Mouse (Mus musculus) lung, postnatal 25 days (tissue): ENCODE measurements at regions not wholly inside any gene's neighbourhood (a gene's known extent, or its start where the extent isn't known, plus 50 kb on each side); places are given as distances from the start of the nearest gene placed in this dataset.
"Not testable (repeated sequence)": the region's sequence is repeated elsewhere in the genome, so short reads cannot be mapped to it uniquely, and the experiment has no call there.

Experiments used
- DNase-seq: peaks from one replicate; pipeline ENCODE4 v3.0.0; 2022; ENCODE audit warnings: low spot score

DNA sequence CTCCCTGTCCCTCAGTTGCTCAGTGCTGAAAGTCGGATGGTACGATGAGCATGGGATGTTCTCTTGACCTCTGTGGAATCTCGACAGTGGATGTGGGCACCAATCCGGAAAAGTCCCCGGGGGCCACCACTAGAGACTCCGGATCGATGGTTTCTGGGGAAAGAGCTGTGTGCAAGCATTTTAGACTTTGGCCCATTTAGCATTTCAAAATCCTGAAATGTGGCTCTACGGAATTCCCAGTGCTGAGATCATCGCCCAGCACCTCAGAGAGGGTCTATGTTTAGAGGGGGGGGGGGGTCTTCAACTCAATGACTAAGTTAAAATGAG lies 68.6 kb downstream of the Tomm20 start:
- DNase-seq = no peak

DNA sequence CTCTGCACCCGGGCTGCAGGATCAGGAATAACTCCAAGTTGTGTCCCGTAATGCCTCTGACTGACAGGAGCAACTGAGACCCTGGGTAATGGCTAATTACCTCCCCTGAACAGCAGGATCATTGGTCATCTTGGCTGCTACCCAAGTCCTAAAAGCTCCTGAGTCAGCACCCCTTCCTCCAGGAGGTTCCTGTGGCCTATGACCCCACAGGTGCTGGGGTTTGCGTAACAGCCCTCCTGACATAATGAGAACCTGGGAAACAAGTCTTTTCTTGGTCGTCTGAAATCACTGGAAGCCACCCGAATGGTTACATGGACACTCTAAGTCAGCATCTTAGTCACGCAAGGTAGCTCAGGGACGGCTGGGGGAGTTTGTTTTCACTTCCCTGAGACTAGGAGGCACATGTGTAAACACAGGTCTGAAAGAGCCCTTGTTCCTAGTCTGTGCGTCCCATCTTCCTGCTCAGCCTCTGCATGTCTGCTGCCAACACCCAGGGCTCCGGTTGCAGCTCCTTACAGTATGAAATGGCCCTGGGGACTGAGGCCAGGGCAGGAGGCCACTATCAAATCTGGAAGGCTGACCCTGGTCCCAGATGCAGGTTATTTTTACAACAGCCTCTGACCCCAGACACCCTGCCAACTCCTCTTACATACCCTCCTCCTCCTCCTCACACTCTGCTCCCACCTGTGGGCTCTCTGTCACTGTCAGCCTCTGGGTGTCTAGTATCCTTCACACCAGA lies 69.2 kb downstream of the Tomm20 start:
- no peak for DNase-seq

DNA sequence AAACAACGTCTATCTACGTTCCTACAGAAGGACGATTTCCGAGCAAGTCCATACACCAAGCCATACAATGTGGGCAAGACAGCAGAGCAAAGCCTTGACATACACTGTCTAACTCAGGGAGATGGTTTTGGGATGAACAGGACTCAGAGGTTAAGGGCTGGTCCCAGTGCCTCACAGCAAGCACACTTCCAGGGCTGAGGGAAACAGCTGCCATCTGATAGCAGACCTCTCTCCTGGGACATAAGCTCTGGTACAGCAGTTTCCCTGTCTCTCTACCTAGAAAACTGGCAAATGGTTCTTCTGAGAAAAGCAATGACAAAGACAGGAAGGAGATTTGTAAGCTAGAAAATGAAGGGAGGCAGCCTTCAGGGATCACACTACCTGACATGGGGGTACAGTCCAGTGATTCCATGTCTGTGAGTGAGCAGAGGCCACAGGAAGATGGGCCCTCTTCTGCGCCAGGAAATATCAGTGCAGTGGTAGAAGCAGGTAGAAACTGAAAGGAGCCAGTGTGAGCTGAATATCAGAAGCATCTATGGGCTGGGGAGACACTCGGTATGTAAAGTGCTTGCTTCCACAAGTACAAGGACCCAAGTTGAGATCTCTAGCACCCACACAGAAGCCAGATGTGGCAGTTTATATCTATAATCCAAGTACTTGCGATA lies 70.0 kb downstream of the Tomm20 start:
- no peak for DNase-seq

DNA sequence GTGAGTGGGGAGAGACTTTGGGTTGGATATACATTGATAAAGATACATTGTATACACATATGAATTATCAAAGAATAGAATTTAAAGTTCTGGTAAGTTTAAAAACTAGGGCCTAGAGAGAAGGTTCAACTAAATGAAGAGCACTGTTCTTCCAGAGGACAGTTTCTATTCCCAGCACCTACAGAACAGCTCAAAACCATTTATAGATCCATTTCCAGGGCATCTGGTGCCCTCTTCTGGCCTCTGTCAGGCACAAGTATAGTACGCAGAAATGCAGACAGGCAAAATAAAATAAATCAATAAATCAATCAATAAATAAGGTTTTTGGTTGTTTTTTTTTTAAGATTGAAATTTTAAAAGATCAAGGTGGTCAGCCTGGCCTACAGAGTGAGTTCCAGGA lies 70.8 kb downstream of the Tomm20 start:
- DNase-seq = no peak

DNA sequence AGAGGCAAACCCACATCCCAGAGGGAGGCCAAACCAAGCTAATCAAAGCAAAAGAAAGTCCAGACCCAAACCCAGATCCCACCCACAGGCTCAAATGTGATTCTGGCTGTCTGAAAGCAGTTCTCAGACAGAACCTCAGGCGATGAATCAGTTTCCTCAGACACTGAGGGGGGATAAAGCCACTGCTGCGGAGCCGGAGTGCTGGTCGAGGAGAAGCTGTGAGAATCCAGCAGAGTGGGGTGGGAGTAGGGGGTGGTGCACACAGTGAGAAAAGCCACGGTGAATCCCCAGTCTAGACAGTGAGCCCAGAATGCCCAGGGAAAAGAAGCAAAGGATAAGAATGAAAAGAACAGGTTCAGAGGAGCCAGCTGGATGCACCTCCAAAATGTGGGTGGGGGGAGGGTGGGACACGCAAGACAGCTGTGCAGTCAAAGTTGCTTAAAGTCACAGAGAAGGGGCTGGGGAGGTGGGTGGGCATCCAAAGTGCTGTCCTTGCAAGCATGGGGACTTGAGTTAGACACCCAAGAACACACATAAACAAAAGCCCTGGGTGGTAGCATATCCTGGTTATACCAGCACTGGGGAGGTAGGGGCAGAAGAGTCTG lies 71.4 kb downstream of the Tomm20 start:
- no peak for DNase-seq

DNA sequence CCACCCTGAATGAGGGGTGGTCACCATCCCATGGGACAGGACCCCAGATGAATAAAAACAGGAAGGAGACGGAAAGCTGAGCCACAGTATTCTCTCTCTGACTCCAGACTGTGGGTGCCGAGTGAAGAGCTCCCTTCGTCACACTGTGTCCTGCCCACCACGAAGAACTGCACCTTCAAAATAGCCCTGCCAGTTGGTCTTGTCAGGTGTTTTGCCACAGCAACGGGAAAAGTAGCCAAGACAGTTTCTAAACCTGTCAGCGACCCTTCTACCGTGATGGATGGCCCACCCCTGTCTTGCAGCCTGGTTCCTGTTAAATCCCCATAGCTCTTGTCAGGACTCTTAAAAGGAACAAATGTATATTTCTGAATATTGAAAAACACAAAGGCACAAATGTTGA lies 72.3 kb downstream of the Tomm20 start:
- no peak for DNase-seq

DNA sequence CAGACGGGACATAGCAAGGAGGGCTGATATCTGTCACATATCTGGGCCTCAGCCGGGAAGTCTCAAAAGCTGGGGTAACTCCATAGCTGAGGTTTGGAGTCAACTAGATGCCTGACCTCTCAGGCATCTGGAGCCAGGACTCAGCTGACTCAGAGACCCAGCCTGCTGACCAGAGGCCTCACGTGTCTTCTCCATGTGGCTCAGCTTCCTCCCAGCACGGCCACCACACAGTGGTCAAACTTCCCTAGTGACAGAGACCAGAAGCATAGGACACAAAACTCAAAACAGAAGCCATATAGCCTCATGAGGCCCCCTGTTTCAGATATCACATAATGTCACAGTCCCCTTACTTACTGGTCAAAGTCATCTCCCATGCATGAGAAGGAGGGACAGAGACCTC lies 73.1 kb downstream of the Tomm20 start:
- DNase-seq = peak; percentile 68

DNA sequence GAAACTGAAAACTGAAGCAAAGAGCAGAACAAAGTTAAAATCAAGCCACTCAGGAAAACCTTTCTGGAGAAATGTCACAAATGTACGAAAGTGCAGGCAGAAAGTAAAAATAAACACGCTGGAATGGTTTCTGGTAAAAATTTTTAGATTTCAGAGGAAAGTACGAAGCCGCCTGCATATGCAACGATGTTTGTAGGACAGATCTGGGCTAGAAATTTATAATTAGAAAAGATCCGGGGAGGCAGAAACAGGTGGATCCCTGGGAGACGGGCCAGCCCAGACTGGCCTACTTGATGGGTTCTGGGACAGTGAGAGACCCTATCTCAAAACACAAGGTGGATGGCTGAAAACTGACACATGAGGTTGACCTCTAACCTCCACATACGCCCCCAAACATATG lies 73.5 kb downstream of the Tomm20 start:
- DNase-seq = no peak

DNA sequence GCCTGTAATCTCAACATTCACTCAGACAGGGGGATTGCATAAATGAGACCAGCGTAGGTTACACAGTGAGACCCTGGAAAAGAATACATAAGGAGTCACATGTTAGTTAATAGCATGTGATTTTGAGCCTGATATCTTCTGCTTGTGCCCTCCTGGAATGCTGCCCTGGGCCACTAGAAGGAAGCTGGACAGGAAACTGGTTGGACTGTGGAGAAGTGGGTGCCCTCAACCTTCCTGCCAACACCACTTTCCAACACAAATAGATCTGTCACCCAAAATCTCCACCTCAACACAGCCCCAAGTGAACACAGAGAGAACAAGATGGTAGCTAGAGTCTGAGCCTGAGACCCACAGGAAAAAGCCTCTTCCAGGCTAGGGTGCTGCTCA lies 76.2 kb downstream of the Tomm20 start:
- DNase-seq = no peak

DNA sequence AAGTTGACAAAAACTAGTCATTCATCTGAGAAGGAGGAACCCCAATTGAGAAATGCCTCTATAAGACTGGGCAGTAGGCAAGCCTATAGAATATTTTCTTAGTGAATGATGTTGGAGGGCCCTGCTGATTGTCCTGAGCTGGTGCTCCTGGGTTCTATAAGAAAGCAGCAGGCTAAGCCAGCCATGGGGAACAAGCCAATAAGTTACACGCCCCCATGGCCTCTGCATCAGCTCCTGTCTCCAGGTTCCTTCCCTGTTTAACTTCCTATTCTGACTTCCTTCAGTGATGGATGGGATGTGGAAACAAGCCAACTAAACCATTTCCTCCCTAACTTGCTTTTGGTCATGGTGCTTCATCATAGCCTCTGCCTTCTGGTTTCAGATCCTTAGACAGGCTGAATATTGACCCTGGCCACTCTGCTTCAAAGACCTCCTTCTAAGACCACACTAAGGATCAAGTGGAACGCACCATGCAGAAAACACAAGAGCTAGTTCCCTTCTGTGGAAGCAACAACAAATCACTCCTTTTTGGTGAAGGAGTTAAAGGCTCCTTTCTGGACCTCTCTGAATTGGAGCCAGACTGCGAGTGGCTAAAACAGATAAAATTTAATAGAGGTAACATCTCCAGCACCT lies 76.7 kb downstream of the Tomm20 start:
- no peak for DNase-seq

DNA sequence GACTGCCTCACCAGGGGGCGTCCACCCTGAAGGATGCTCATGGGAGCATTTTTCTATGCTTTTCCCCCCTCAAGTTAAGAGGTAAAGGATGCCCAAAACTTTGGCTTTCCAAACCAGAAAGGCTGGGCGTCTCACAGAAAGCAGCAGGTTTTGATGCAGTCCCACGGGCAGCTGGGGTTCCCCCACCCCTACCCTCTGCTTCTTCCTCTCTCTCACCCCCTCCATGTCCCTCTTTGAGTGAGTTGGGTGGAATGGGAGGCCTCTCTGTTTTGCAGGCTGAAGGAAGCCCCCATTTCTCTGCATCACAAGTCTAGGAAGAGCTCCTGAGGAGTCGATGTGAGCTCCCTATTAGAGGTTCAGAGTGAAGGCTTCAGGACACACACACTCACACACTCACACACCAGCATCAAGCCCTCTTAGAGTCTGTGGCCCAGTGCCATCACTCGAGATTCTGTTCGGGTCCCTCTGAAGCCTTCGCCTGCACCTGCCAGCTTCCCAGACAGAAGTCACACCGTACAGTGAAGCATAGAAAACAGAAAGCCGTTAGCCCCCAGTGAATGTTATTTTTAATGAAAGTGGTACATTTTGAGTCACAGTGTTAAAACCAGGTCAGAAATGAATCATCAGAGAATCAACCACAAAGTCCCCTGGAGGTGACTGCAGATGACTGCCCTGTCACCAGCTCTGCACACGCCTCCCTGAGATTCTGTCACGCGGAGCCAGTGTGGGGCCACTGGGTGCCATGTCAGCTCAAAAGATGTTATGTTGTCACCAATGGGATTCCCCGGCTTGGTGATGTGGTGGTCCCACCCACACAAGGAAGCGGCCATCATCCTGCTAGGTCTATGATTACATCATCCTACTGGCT lies 78.3 kb downstream of the Tomm20 start:
- DNase-seq = no peak

DNA sequence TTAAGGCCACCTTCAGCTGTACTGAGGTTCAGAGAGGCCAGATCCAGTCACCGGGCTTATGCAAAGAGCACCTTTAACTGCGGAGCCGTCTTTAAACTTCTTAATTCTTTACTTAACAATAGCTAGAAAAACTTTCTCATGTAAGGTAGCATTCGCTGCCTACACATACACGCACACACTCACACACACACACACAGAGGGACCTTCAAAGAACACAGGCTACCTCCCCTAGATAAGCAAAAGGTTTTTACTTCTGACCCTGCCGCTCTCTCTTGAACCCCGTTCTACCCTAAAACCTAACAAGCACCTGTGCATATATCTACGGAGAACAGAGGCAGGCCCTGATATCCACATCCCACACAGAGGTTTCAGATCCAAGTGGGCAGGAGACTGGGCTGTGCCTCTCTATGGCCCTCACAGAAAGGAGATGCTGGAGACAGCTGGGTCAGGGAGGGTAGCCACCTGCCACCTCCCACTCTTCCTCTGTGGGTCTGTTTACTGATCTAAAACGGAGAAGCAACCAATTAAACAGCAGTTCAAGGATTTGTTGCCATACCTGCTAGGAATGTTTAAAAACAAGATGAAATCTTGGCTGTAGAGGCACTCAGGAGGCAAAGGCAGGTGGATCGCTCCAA lies 81.2 kb downstream of the Tomm20 start:
- no peak for DNase-seq

DNA sequence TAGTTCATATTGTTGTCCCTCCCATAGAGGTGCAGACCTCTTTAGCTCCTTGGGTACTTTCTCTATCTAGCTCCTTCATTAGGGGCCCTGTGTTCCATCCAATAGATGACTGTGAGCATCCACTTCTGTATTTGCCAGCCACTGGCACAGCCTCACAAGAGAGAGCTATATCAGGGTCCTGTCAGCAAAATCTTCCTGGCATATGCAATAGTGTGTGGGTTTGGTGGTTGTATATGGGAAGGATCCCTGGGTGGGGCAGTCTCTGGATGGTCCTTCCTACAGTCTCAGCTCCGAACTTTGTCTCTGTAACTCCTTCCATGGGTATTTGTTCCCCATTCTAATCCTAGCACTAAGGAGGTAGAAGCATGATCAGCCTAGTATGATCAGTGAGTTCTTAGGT lies 82.0 kb downstream of the Tomm20 start:
- DNase-seq = not testable (repeated sequence)

DNA sequence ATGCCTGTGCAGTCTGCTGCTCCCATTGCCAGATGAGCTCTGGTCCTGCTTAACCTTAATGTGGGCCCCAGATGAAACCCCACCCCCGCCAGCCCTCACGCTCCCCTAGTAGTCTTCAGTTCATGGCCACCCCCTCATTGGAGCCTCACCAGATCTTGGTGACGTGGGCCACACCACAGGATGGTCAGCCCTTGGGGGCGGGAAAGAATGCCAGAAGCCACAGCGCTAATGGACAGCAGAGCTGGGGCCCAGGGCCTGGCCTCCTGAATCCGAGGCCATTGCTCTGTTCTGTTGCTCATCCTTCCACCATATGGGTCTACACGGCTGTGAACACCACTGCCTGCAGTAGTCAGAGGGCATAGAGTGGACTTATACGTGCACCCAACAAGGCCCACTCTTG lies 83.9 kb downstream of the Tomm20 start:
- no peak for DNase-seq

DNA sequence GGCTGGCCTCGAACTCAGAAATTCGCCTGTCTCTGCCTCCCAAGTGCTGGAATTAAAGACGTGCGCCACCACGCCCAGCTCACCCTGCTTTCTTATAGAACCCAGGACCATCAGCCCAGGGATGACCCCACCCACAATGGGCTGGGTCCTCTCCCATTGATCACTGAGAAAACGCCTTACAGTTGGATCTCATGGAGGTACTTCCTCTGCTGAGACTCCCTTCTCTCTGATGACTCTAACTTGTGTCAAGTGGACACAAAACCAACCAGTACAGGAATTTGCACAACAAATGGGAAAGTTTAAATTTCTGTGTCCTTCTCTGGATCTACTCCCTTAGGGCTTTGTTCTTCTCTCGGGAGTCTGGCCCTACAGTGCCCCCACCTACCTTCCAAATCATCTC lies 85.0 kb downstream of the Tomm20 start:
- no peak for DNase-seq

DNA sequence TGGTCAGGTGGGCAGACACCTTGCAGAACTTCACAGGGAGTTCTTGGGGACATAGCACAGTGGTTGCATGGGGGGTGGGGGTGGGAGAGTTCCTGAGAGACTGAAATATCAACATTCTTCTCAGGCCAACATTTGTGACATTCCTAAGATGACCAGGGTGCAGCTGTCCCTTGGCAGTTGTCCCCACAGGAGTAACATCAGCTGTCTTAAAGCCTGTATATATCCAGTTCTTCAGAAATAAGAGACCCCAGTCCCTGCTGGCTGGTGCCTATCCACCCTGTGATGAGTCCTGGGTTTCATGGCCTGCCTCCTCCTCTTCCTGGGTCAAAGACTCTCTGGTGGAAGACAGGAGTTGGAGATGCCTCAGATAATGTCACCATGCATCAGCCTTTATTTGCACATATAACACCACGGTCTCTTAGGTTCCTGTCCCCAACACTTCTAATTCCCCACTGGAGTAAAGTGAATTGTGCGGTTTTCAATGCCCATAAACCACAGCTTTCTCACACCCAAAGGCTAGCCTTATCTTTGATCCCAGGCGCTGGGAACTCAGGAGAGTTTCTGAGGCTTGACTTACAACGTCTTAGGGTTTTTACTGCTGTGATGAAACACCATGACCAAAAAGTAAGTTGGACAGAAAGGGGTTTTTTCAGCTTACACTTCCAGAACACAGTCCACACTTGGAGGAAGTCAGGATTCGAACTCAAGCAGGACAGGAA lies 85.8 kb downstream of the Tomm20 start:
- DNase-seq = no peak

DNA sequence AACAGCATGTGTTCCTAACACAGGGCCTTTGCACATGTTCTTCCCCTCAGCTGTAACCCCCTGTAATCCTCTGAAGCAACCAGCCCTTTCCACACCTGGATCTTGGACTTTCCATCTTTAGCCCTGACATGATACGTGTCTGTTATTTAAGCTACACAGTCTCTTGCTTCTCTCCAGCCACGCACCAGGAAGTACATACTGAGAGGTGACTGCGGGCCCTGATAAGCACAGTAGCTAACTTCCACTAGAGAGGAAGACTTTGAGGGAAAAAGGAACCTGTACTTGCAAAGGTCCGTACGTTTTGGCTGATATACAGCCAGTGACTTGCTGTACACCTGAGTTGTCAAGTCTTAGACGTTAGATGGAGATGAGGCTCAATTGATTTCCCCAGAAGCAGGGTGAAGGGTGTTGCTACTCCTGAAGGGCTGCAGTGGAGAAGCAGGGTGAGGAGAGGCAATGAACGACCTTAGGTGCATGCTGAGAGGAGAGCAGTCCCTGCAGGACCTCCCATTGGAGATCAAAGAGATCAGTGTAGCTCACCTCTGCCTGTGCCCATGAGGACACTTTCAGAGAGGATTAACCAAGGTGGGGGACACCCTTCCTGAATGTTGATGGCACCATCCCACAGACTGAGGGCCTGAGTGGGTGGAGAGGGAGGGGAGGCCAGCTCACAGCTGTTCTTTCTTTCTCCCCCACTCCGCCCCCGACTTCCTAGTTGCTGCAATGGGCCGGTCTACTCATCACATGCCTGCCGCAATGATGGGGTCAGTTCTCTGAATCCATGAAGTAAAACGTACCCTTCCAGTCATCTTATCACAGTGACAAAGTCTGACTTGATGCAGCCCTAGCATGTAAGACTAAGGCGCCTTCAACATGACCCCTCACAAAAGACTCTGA lies 88.1 kb downstream of the Tomm20 start:
- DNase-seq = no peak

DNA sequence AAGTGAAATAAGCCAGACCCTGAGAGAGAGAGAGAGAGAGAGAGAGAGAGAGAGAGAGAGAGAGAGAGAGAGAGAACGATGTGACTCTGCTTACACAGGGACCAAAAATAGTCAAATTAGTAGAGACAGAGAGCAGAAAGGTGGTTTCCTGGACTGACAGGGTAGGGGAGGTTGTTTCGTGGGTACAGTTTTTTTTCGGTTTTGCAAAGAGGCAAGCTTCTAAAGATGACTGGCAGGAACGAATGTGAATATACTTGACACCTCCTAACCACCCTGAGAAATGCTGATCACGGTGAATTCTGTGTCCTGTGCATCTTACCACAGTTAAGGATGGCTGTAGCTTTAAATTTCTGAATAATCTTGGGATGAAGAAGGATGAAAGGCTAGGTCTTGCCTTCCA lies 89.7 kb downstream of the Tomm20 start:
- DNase-seq = no peak

DNA sequence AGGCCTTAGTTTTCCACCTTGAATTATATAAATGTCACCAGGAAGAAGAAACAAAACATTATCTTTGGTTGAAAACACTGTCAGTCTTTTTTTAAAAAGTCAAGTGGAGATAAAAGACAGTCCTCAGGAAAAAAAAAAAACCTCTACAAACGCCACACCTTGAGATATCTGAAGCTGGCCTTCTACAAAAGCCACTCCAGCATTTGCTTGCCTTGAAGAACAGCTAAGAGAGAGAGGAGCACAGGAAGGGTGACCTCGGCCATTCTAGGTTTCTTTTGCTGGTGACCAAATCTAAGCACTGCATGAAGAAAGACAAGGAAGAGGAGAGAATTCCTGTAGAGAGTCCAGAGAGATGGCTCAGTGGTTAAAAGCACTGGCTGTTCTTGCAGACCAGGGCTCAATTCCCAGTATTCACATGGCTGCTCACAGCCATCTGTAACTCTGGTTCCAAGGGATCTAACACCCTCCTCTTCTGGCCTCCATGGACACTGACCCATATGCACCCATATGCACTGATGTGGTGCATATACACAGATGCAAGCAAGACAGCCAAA lies 90.5 kb downstream of the Tomm20 start:
- no peak for DNase-seq
